Mouse (Mus musculus) heart, embryonic 11.5 days (tissue): Measurements from ENCODE around the gene Gpr15. TPM values are rescaled to one million over a fixed set of nuclear protein-coding genes. Genes with fewer than 3 reads are reported as not detected.

Experiments used
- ATAC-seq: fragments of 200-750 bp; cut with Nextera tagmentation; replicated peaks from 2 replicates; pipeline ENCODE4 v1.8.0; 2017; ENCODE audit warnings: moderate library complexity; ENCODE audit not compliant: insufficient number of reproducible peaks, low FRiP score, low TSS enrichment
- H3K27ac ChIP-seq: fragments of 300-500 bp; sonication (generic); 2 replicates; pipeline ENCODE4 v1.5.1; 2014; ENCODE audit warnings: mild to moderate bottlenecking, low read depth, low read length
- H3K27me3 ChIP-seq: fragments of 300-500 bp; sonication (generic); 2 replicates; pipeline ENCODE4 v1.6.1; 2014; ENCODE audit warnings: mild to moderate bottlenecking, low read length, mixed read lengths; ENCODE audit not compliant: control insufficient read depth, insufficient read depth
- H3K36me3 ChIP-seq: fragments of 300-500 bp; sonication (generic); 2 replicates; pipeline ENCODE4 v1.6.1; 2014; ENCODE audit warnings: mild to moderate bottlenecking, low read length, moderate library complexity, mixed read lengths; ENCODE audit not compliant: control insufficient read depth, insufficient read depth
- H3K4me1 ChIP-seq: fragments of 300-500 bp; sonication (generic); 2 replicates; pipeline ENCODE4 v1.6.1; 2014; ENCODE audit warnings: low read length; ENCODE audit not compliant: control insufficient read depth, insufficient read depth
- H3K4me2 ChIP-seq: fragments of 300-500 bp; sonication (generic); 2 replicates; pipeline ENCODE4 v1.6.1; 2014; ENCODE audit warnings: mild to moderate bottlenecking, moderate library complexity
- H3K4me3 ChIP-seq: fragments of 300-500 bp; sonication (generic); 2 replicates; pipeline ENCODE4 v1.5.1; 2014; ENCODE audit warnings: low read depth, low read length
- H3K9ac ChIP-seq: fragments of 300-500 bp; sonication (generic); 2 replicates; pipeline ENCODE4 v1.6.1; 2014; ENCODE audit warnings: mild to moderate bottlenecking, low read depth, low read length, moderate library complexity
- H3K9me3 ChIP-seq: fragments of 300-500 bp; sonication (generic); replicated peaks from 2 replicates; pipeline ENCODE4 v1.6.1; 2016; ENCODE audit warnings: low read length; ENCODE audit not compliant: control insufficient read depth
- WGBS: fragments of 180-500 bp; shearing (Covaris S2); extraction: QIAGEN DNeasy Blood & Tissue Kit; methylation state at CpG from one replicate; pipeline ENCODE4 v1.1.7; 2014; ENCODE audit not compliant: insufficient replicate concordance; 5-methylcytosine and 5-hydroxymethylcytosine counted together
- polyA plus RNA-seq: library from polyadenylated mRNA; unstranded; fragments of >200 nt; fragmentation: Nextera tagmentation; extraction: Ambion mirVana; gene quantifications from 2 replicates; pipeline ENCODE4 v1.2.1, GENCODE M21; 2014

Gene Gpr15
- polyA plus RNA-seq, 1 experiment from 2014 or later = not detected

DNA sequence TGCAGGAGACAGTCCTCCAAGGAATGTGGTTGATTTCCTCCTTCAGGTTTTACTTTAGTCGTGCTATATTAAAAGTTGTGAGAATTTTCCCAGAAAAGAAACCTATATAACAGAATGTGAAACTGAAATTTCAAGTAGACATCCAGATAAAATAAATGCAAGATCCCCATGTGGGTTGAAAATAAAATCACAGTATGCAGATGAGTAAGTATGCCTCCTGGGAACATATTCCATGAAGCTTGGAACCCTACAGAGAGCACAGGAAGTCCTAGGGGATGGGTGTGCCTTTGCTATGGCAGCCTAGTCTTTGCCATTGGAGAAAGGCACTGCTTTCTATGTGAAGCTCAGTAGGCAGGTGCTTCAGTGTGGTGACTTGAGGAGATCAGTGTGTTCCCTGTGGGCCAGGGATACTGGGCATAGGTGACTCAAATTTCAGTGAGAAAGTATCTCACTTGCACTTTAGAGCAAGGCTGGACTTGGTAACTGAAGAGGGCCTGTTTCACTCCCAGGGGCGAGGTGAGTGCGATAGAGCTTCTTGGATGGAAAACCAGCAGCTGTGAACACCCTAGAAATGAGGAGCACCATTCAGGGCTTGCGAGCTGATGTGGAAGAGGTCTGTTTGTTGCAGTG is 11.5 kb downstream of the Gpr15 start:
- Histone ChIP-seq H3K4me1 (0 out of 2 replicates have a peak, but pooled peaks cover 12% of the 10 kb centered on the region), H3K27ac (no peak overlapping the region), H3K4me3 (no peak overlapping the region), H3K4me2 (no peak overlapping the region), H3K27me3 (no peaks in the 10 kb centered on the region), H3K36me3 (no peaks in the 10 kb centered on the region), H3K9ac (no peak overlapping the region), H3K9me3 (no peaks in the 10 kb centered on the region)
- 80% methylated on average over 4 of the region's 4 CpGs for WGBS
- ATAC-seq = no peak

- no peak overlapping the region for H3K27ac ChIP-seq
Measured at GRCm38 (mm10) chr16:58704999-58705398, 13.9 kb downstream of the Gpr15 start.

GRCm38 (mm10) chr16:58703382-58704124 is 15.3 kb downstream of the Gpr15 start:
- H3K27ac ChIP-seq = no peak overlapping the region
- no peak for ATAC-seq
- H3K4me3 ChIP-seq = no peak overlapping the region

More at GRCm38 (mm10) chr16:58704999-58705398, 13.9 kb downstream of the Gpr15 start:
- 0 out of 2 replicates have a peak, but pooled peaks cover 12% of the 10 kb centered on the region for H3K4me1 ChIP-seq
- H3K9ac ChIP-seq = no peak overlapping the region
- H3K27me3 ChIP-seq = no peaks in the 10 kb centered on the region
- no peak overlapping the region for H3K4me3 ChIP-seq
- no peaks in the 10 kb centered on the region for H3K9me3 ChIP-seq
- no peaks in the 10 kb centered on the region for H3K36me3 ChIP-seq
- ATAC-seq = no peak
- H3K4me2 ChIP-seq = no peak overlapping the region

GRCm38 (mm10) chr16:58702329-58702932 is 16.4 kb downstream of the Gpr15 start:
- Histone ChIP-seq H3K9me3 (no peaks in the 10 kb centered on the region), H3K4me2 (no peak overlapping the region), H3K4me3 (no peak overlapping the region), H3K4me1 (0 out of 2 replicates have a peak, but pooled peaks cover 12% of the 10 kb centered on the region), H3K27ac (no peak overlapping the region), H3K36me3 (no peaks in the 10 kb centered on the region), H3K9ac (no peak overlapping the region), H3K27me3 (no peaks in the 10 kb centered on the region)
- no peak for ATAC-seq
- 73% methylated on average over 10 of the region's 10 CpGs for WGBS

More at GRCm38 (mm10) chr16:58703382-58704124, 15.3 kb downstream of the Gpr15 start:
- H3K27me3 ChIP-seq = no peaks in the 10 kb centered on the region
- no peaks in the 10 kb centered on the region for H3K9me3 ChIP-seq
- 0 out of 2 replicates have a peak, but pooled peaks cover 12% of the 10 kb centered on the region for H3K4me1 ChIP-seq
- 18% methylated on average over 10 of the region's 10 CpGs for WGBS
- no peak overlapping the region for H3K9ac ChIP-seq
- peak overlapping the region; percentile 30 for H3K4me2 ChIP-seq
- H3K36me3 ChIP-seq = no peaks in the 10 kb centered on the region

DNA sequence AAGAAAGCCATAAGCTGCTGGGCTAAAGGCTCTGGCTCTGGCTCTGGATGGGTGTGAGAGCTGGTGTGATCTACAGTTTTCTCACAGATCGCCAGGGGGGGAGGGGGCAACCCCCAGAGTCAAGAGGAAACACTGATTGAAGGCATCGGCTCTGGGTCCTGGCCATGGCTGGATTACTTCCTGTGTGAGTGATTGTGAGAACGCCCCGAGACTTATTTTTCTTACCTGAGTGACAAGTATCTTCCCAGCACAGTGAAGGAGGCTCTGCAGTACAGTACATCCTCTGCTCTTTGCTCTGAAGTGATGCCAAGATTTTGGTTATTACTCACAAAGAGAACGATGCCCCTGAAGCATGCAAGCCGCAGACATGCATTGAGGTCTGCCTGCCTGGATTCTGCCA is 17.1 kb downstream of the Gpr15 start:
- WGBS = 41% methylated on average over 6 of the region's 6 CpGs
- Histone ChIP-seq H3K4me2 (no peak overlapping the region), H3K36me3 (no peaks in the 10 kb centered on the region), H3K4me3 (no peak overlapping the region), H3K9me3 (no peaks in the 10 kb centered on the region), H3K27me3 (no peaks in the 10 kb centered on the region), H3K9ac (no peak overlapping the region), H3K27ac (no peak overlapping the region), H3K4me1 (0 out of 2 replicates have a peak, but pooled peaks cover 12% of the 10 kb centered on the region)
- no peak for ATAC-seq

DNA sequence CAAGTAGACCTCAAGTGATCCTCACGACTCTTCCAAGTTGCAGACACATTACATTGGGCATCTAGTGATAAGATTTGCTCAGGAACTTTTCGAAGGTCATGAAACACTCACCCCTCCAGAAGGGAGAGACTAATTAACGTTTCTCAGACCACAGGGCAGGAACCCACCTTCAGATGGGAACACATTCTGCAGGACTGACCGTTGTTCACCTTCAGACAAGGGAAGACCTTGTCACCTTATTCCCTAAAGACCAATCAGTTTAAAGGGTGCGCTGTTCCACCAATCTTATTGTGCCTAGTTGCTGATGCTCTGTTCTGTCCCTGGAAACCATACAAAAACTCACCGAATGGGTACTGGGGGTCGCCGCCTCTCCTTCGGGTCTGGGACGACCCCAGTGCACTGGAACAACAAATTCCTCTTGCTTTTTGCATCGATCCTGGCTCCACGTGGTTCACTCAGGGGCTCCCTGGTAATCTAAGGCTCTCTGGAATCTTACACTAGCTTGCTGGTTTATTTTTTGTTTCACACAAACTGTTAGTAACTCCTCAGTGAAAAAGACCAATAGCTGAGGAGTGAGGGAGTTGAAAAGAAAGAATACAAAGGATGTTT is 17.9 kb downstream of the Gpr15 start:
- Histone ChIP-seq H3K4me1 (0 out of 2 replicates have a peak, but pooled peaks cover 12% of the 10 kb centered on the region), H3K27ac (no peak overlapping the region), H3K9ac (no peak overlapping the region), H3K9me3 (no peaks in the 10 kb centered on the region), H3K4me2 (no peak overlapping the region), H3K27me3 (no peaks in the 10 kb centered on the region), H3K4me3 (no peak overlapping the region), H3K36me3 (no peaks in the 10 kb centered on the region)
- WGBS = 73% methylated on average over 12 of the region's 12 CpGs
- ATAC-seq = no peak

- no peaks in the 10 kb centered on the region for H3K9me3 ChIP-seq
- H3K36me3 ChIP-seq = no peaks in the 10 kb centered on the region
- H3K4me2 ChIP-seq = no peak overlapping the region
- H3K27me3 ChIP-seq = no peaks in the 10 kb centered on the region
- no peak overlapping the region for H3K4me3 ChIP-seq
- whole genome bisulfite sequencing = 91% methylated on average over 6 of the region's 6 CpGs
- no peak overlapping the region for H3K27ac ChIP-seq
- H3K9ac ChIP-seq = no peak overlapping the region
- H3K4me1 ChIP-seq = 0 out of 2 replicates have a peak, but pooled peaks cover 12% of the 10 kb centered on the region
- no peak for ATAC-seq
Measured at GRCm38 (mm10) chr16:58700174-58700573, 18.7 kb downstream of the Gpr15 start.

GRCm38 (mm10) chr16:58697261-58697660 is 21.6 kb downstream of the Gpr15 start:
- H3K27ac ChIP-seq = no peak overlapping the region
- no peaks in the 10 kb centered on the region for H3K9me3 ChIP-seq
- no peaks in the 10 kb centered on the region for H3K36me3 ChIP-seq
- no peak overlapping the region for H3K4me3 ChIP-seq
- no peaks in the 10 kb centered on the region for H3K27me3 ChIP-seq
- no peaks in the 10 kb centered on the region for H3K4me1 ChIP-seq
- H3K4me2 ChIP-seq = no peak overlapping the region
- 91% methylated on average over 1 of the region's 1 CpGs for WGBS
- H3K9ac ChIP-seq = no peak overlapping the region
- no peak for ATAC-seq
